Mouse (Mus musculus) liver, embryonic 11.5 days (tissue): ENCODE data around the gene Wdr18. TPM values are rescaled to one million over a fixed set of nuclear protein-coding genes. Genes with fewer than 3 reads are reported as not detected.

ENCODE experiments used
- ATAC-seq: fragments of 200-750 bp; cut with Nextera tagmentation; replicated peaks from 2 replicates; pipeline ENCODE4 v1.8.0; 2017; ENCODE audit warnings: moderate number of reproducible peaks, mild to moderate bottlenecking, moderate TSS enrichment, moderate library complexity; ENCODE audit not compliant: low FRiP score
- DNase-seq: peaks from one replicate; pipeline ENCODE4 v3.0.0-alpha.2; 2017; ENCODE audit warnings: low spot score
- H3K27ac ChIP-seq: fragments of 300-500 bp; sonication (generic); 2 replicates; pipeline ENCODE4 v1.5.1; 2014; ENCODE audit warnings: mild to moderate bottlenecking, low read depth, low read length, control low read depth
- H3K27me3 ChIP-seq: fragments of 300-500 bp; sonication (generic); replicated peaks from 2 replicates; pipeline ENCODE4 v1.6.1; 2014; ENCODE audit warnings: low read length, mixed read lengths; ENCODE audit not compliant: control insufficient read depth, insufficient read depth
- H3K36me3 ChIP-seq: fragments of 300-500 bp; sonication (generic); 2 replicates; pipeline ENCODE4 v1.6.1; 2014; ENCODE audit warnings: mild to moderate bottlenecking, low read length, moderate library complexity, mixed read lengths; ENCODE audit not compliant: control insufficient read depth, insufficient read depth
- H3K4me1 ChIP-seq: fragments of 300-500 bp; sonication (generic); replicated peaks from 2 replicates; pipeline ENCODE4 v1.6.1; 2014; ENCODE audit warnings: low read length, mixed read lengths; ENCODE audit not compliant: control insufficient read depth, insufficient read depth
- H3K4me2 ChIP-seq: fragments of 300-500 bp; sonication (generic); 2 replicates; pipeline ENCODE4 v1.6.1; 2014; ENCODE audit warnings: mild to moderate bottlenecking, control low read depth, moderate library complexity
- H3K4me3 ChIP-seq: fragments of 300-500 bp; sonication (generic); 2 replicates; pipeline ENCODE4 v1.5.1; 2014; ENCODE audit warnings: low read depth, low read length, control low read depth
- H3K9ac ChIP-seq: fragments of 300-500 bp; sonication (generic); 2 replicates; pipeline ENCODE4 v1.6.1; 2014; ENCODE audit warnings: low read depth, low read length, control low read depth
- H3K9me3 ChIP-seq: fragments of 300-500 bp; sonication (generic); 2 replicates; pipeline ENCODE4 v1.6.1; 2016; ENCODE audit warnings: low read length, inconsistent platforms, mixed read lengths; ENCODE audit not compliant: control insufficient read depth
- WGBS: fragments of 180-500 bp; shearing (Covaris S2); extraction: QIAGEN DNeasy Blood & Tissue Kit; methylation state at CpG from one replicate; pipeline ENCODE4 v1.1.7; 2014; 5-methylcytosine and 5-hydroxymethylcytosine counted together
- polyA plus RNA-seq: library from polyadenylated mRNA; unstranded; fragments of >200 nt; fragmentation: Nextera tagmentation; extraction: Ambion mirVana; gene quantifications from 2 replicates; pipeline ENCODE4 v1.2.1, GENCODE M21; 2014

Gene Wdr18
- polyA plus RNA-seq, 1 experiment from 2014 or later, result 164 TPM

- H3K4me1 ChIP-seq, result peaks cover 60% of the 10 kb centered on the region
- H3K4me2 ChIP-seq, result peak within 1 kb of the TSS; percentile 93
- DNase-seq, result peak; percentile 87
- under 1% methylated on average over 48 of the region's 49 CpGs for WGBS
- peaks cover 9% of the 10 kb centered on the region; the same call in 1 of the 2 replicates for H3K36me3 ChIP-seq
- H3K9me3 ChIP-seq, result no peaks in the 10 kb centered on the region
- peak within 1 kb of the TSS; percentile 92 for H3K4me3 ChIP-seq
- H3K27ac ChIP-seq, result peak within 1 kb of the TSS; percentile 98
- peak within 1 kb of the TSS; percentile 92 for H3K9ac ChIP-seq
- ATAC-seq, result peak; percentile 79
- H3K27me3 ChIP-seq, result peaks cover 3% of the 10 kb centered on the region
These were observed 24.4 kb downstream of the Wdr18 start, which contains the start of gene Tmem259 for GRCm38 (mm10) chr10:79984195-79984816. TSS of gene Tmem259 (minus strand) at chr10:79984330.

- DNase-seq (peak; percentile 92), ATAC-seq (peak; percentile 89)
- peaks cover 7% of the 10 kb centered on the region for H3K27me3 ChIP-seq
- peak overlapping the region; percentile 92 for H3K9ac ChIP-seq
- no peaks in the 10 kb centered on the region for H3K9me3 ChIP-seq
- peak overlapping the region; percentile 93 for H3K4me2 ChIP-seq
- H3K4me1 ChIP-seq, result peaks cover 65% of the 10 kb centered on the region
- peak overlapping the region; percentile 98 for H3K27ac ChIP-seq
- H3K4me3 ChIP-seq, result peak overlapping the region; percentile 92
- under 1% methylated on average over 22 of the region's 22 CpGs for WGBS
- peaks cover 6% of the 10 kb centered on the region; the same call in 1 of the 2 replicates for H3K36me3 ChIP-seq
These were observed 24.9 kb downstream of the Wdr18 start for GRCm38 (mm10) chr10:79984871-79985270.

GRCm38 (mm10) chr10:79985334-79986231, 25.6 kb downstream of the Wdr18 start:
- H3K4me2 ChIP-seq, result peak overlapping the region; percentile 93

GRCm38 (mm10) chr10:79986232-79986878, 26.4 kb downstream of the Wdr18 start:
- H3K4me2 ChIP-seq, result peak overlapping the region; percentile 93
- peaks cover 59% of the 10 kb centered on the region for H3K4me1 ChIP-seq
- H3K36me3 ChIP-seq, result peaks cover 3% of the 10 kb centered on the region; the same call in 1 of the 2 replicates
- H3K9me3 ChIP-seq, result no peaks in the 10 kb centered on the region
- DNase-seq (no peak), ATAC-seq (no peak)
- peak overlapping the region; percentile 92 for H3K9ac ChIP-seq
- H3K27ac ChIP-seq, result peak overlapping the region; percentile 98
- H3K4me3 ChIP-seq, result peak overlapping the region; percentile 92
- 30% methylated on average over 6 of the region's 6 CpGs for WGBS
- H3K27me3 ChIP-seq, result peaks cover 8% of the 10 kb centered on the region

More at GRCm38 (mm10) chr10:79985334-79986231, 25.6 kb downstream of the Wdr18 start:
- Histone ChIP-seq H3K27me3 (peaks cover 8% of the 10 kb centered on the region), H3K27ac (peak overlapping the region; percentile 98), H3K9ac (peak overlapping the region; percentile 92), H3K4me1 (peaks cover 66% of the 10 kb centered on the region), H3K4me3 (peak overlapping the region; percentile 92), H3K9me3 (no peaks in the 10 kb centered on the region), H3K36me3 (peaks cover 6% of the 10 kb centered on the region; the same call in 1 of the 2 replicates)
- DNase-seq, result peak; percentile 70
- 3% methylated on average over 35 of the region's 35 CpGs for WGBS
- ATAC-seq, result peak; percentile 15; the same call in 1 of the 2 replicates

- Histone ChIP-seq H3K4me2 (peak overlapping the region; percentile 93), H3K9ac (peak overlapping the region; percentile 92; the same call in 1 of the 2 replicates), H3K27me3 (peaks cover 8% of the 10 kb centered on the region), H3K36me3 (peaks cover 8% of the 10 kb centered on the region; the same call in 1 of the 2 replicates), H3K9me3 (peaks cover 3% of the 10 kb centered on the region), H3K27ac (peak overlapping the region; percentile 98), H3K4me3 (peak overlapping the region; percentile 1; the same call in 1 of the 2 replicates), H3K4me1 (peaks cover 53% of the 10 kb centered on the region)
- peak; percentile 84 for DNase-seq
- no peak for ATAC-seq
- 2% methylated on average over 11 of the region's 11 CpGs for WGBS
These were observed 27.0 kb downstream of the Wdr18 start for GRCm38 (mm10) chr10:79986963-79987362.

GRCm38 (mm10) chr10:79987771-79988505, 28.0 kb downstream of the Wdr18 start:
- peaks cover 3% of the 10 kb centered on the region for H3K9me3 ChIP-seq
- peak overlapping the region; percentile 68 for H3K27ac ChIP-seq
- DNase-seq (no peak), ATAC-seq (no peak)
- peaks cover 8% of the 10 kb centered on the region for H3K27me3 ChIP-seq
- H3K4me1 ChIP-seq, result peaks cover 46% of the 10 kb centered on the region
- H3K4me3 ChIP-seq, result peak overlapping the region; percentile 60
- peaks cover 16% of the 10 kb centered on the region for H3K36me3 ChIP-seq
- peak overlapping the region; percentile 44 for H3K9ac ChIP-seq
- WGBS, result 12% methylated on average over 27 of the region's 27 CpGs
- H3K4me2 ChIP-seq, result peak overlapping the region; percentile 93

- no peak for ATAC-seq
- H3K4me1 ChIP-seq, result peaks cover 40% of the 10 kb centered on the region
These were observed 28.7 kb downstream of the Wdr18 start, which contains the start of gene Cnn2 for GRCm38 (mm10) chr10:79988506-79989271. TSS of gene Cnn2 (plus strand) at chr10:79988584.

More at GRCm38 (mm10) chr10:79988506-79989271, 28.7 kb downstream of the Wdr18 start, which contains the start of gene Cnn2:
- H3K27ac ChIP-seq, result peak within 1 kb of the TSS; percentile 98
- H3K9ac ChIP-seq, result peak within 1 kb of the TSS; percentile 44
- H3K4me3 ChIP-seq, result peak within 1 kb of the TSS; percentile 60
- peaks cover 8% of the 10 kb centered on the region for H3K27me3 ChIP-seq
- peaks cover 3% of the 10 kb centered on the region for H3K9me3 ChIP-seq
- under 1% methylated on average over 59 of the region's 59 CpGs for WGBS
- peaks cover 22% of the 10 kb centered on the region for H3K36me3 ChIP-seq
- no peak for DNase-seq
- peak within 1 kb of the TSS; percentile 93 for H3K4me2 ChIP-seq
